Mouse (Mus musculus) bone marrow macrophage, adult 2 months (primary cell): ENCODE data around the gene Ifi47.

Source experiments
- CTCF ChIP-seq: IDR thresholded peaks from 2 replicates; pipeline ENCODE4 v1.5.1; 2012; ENCODE audit warnings: low read depth, mild to moderate bottlenecking, low read length, moderate library complexity
- POLR2A ChIP-seq: IDR thresholded peaks from 2 replicates; pipeline ENCODE4 v1.6.1; 2012; ENCODE audit warnings: mild to moderate bottlenecking, low read depth, low read length, borderline replicate concordance

GRCm38 (mm10) chr11:49087830-49088616 is 11.6 kb downstream of the Ifi47 start:
- no peak for TF ChIP-seq CTCF
- no peak for TF ChIP-seq POLR2A
